Mouse (Mus musculus) liver, postnatal 0 days (tissue): Measurements from ENCODE around the gene Sec14l5.

Source experiments
- CTCF ChIP-seq: sonication (generic); IDR thresholded peaks from 2 replicates; pipeline ENCODE4 v1.5.1; 2016; ENCODE audit warnings: antibody characterized with exemption, low read depth
- EP300 ChIP-seq: IDR thresholded peaks from 2 replicates; pipeline ENCODE4 v1.6.1; 2016; ENCODE audit warnings: antibody characterized with exemption, low read depth, mild to moderate bottlenecking

GRCm38 (mm10) chr16:5146367-5147036 lies 407 bp upstream of the Sec14l5 start:
- TF ChIP-seq CTCF (no peak), EP300 (no peak)
